Mouse (Mus musculus): ENCODE measurements around the gene Bok.

- TF ChIP-seq CTCF (IDR thresholded peaks at IDR 0.05; ENCODE audit: low read depth) = no peak
- no peak for TF ChIP-seq EP300 (optimal IDR thresholded peaks at IDR 0.05)
Measured at GRCm38 (mm10) chr1:93649604-93650172, 35.8 kb upstream of the Bok start.

Measured in stomach, postnatal 0 days (tissue).